Mouse (Mus musculus) left cerebral cortex, adult 9 months (tissue): Measurements from ENCODE around the gene Lce1k.
"Not testable (repeated sequence)": the region's sequence is repeated elsewhere in the genome, so short reads cannot be mapped to it uniquely, and the experiment has no call there.

Experiments
- DNase-seq, 2 experiments: peaks; one replicate each; pipeline ENCODE4 v3.0.0; 2022; ENCODE audit warnings: low spot score in 2 of 2

Lce1k gene

GRCm38 (mm10) chr3:92807791-92808190, at the start of gene Lce1k:
Gene Lce1k, minus strand, starts transcription at chr3:92807891.
- no peak for DNase-seq

GRCm38 (mm10) chr3:92851186-92851585, 43.5 kb upstream of the Lce1k start, which contains the start of gene Lce1l:
Gene Lce1l, minus strand, starts transcription at chr3:92851286.
- DNase-seq, result no peak

- DNase-seq, result no peak
Observed at GRCm38 (mm10) chr3:92827108-92827507, 19.4 kb upstream of the Lce1k start, which contains the start of gene Kprp. Gene Kprp, minus strand, starts transcription at chr3:92827247.

- DNase-seq, result no peak
Observed at GRCm38 (mm10) chr3:92825808-92826207, 18.1 kb upstream of the Lce1k start.

GRCm38 (mm10) chr3:92816036-92816435, 8.3 kb upstream of the Lce1k start:
- DNase-seq, result not testable (repeated sequence)

- no peak for DNase-seq
Observed at GRCm38 (mm10) chr3:92815581-92815980, 7.9 kb upstream of the Lce1k start.

GRCm38 (mm10) chr3:92790414-92790813, 17.3 kb downstream of the Lce1k start, which contains the start of gene Lce1j:
Gene Lce1j, minus strand, starts transcription at chr3:92790514.
- DNase-seq, result no peak

GRCm38 (mm10) chr3:92778799-92779198, 28.9 kb downstream of the Lce1k start, which contains the start of gene Lce1i:
Gene Lce1i, minus strand, starts transcription at chr3:92778899.
- DNase-seq, result no peak

- DNase-seq, result no peak
Observed at GRCm38 (mm10) chr3:92771573-92771972, 36.1 kb downstream of the Lce1k start.

GRCm38 (mm10) chr3:92764965-92765364, 42.7 kb downstream of the Lce1k start, which contains the start of gene Lce1h:
Gene Lce1h, minus strand, starts transcription at chr3:92765065.
- DNase-seq, result no peak
